Mouse (Mus musculus) erythroblast, embryonic 14.5 days (primary cell): ENCODE data around the gene Paqr8. TPM values are rescaled to one million over a fixed set of nuclear protein-coding genes. Genes with fewer than 3 reads are reported as not detected.

Experiments
- H3K27me3 ChIP-seq: 2 replicates; pipeline ENCODE4 v1.6.1; 2012; ENCODE audit warnings: inconsistent platforms; ENCODE audit not compliant: control insufficient read depth
- H3K36me3 ChIP-seq: 2 replicates; pipeline ENCODE4 v1.6.1; 2012; ENCODE audit warnings: mild to moderate bottlenecking, inconsistent platforms; ENCODE audit not compliant: control insufficient read depth
- H3K4me1 ChIP-seq: 2 replicates; pipeline ENCODE4 v1.6.1; 2012; ENCODE audit warnings: inconsistent platforms; ENCODE audit not compliant: control insufficient read depth
- H3K4me3 ChIP-seq: replicated peaks from 2 replicates; pipeline ENCODE3; 2012; ENCODE audit warnings: moderate library complexity, mild to moderate bottlenecking, inconsistent platforms
- H3K9me3 ChIP-seq: 2 replicates; pipeline ENCODE4 v1.6.1; 2012; ENCODE audit warnings: low read length, inconsistent platforms, mixed read lengths; ENCODE audit not compliant: control insufficient read depth
- GATA1 ChIP-seq: IDR thresholded peaks from 2 replicates; pipeline ENCODE4 v1.6.1; 2012; ENCODE audit warnings: low read length, inconsistent platforms, mixed read lengths
- TAL1 ChIP-seq: IDR thresholded peaks from 3 replicates; pipeline ENCODE4 v1.6.1; 2012; ENCODE audit warnings: low read length, inconsistent platforms, mixed read lengths
- polyA plus RNA-seq: library from polyadenylated mRNA; stranded (reverse); fragments of >175 nt; gene quantifications from 2 replicates; pipeline ENCODE4 v1.2.3, GENCODE M21; 2012

Paqr8 gene
- polyA plus RNA-seq, 1 experiment: 0.01 TPM

- H3K36me3 ChIP-seq: no peaks in the 10 kb centered on the region
- H3K9me3 ChIP-seq: no peaks in the 10 kb centered on the region
- TF ChIP-seq TAL1 (no peak), GATA1 (no peak)
- no peak overlapping the region for H3K4me3 ChIP-seq
- H3K27me3 ChIP-seq: no peaks in the 10 kb centered on the region
- H3K4me1 ChIP-seq: no peaks in the 10 kb centered on the region
These were observed 90.1 kb downstream of the Paqr8 start for GRCm38 (mm10) chr1:20980553-20980952.

GRCm38 (mm10) chr1:20981764-20982163, 91.4 kb downstream of the Paqr8 start:
- Histone ChIP-seq H3K36me3 (no peaks in the 10 kb centered on the region), H3K9me3 (no peaks in the 10 kb centered on the region), H3K4me1 (no peaks in the 10 kb centered on the region), H3K27me3 (no peaks in the 10 kb centered on the region), H3K4me3 (no peak overlapping the region)
- TF ChIP-seq GATA1 (no peak), TAL1 (no peak)

GRCm38 (mm10) chr1:20984103-20984502, 93.7 kb downstream of the Paqr8 start:
- H3K27me3 ChIP-seq: no peaks in the 10 kb centered on the region
- no peak overlapping the region for H3K4me3 ChIP-seq
- H3K4me1 ChIP-seq: no peaks in the 10 kb centered on the region
- TF ChIP-seq TAL1 (no peak), GATA1 (no peak)
- no peaks in the 10 kb centered on the region for H3K9me3 ChIP-seq
- no peaks in the 10 kb centered on the region for H3K36me3 ChIP-seq

GRCm38 (mm10) chr1:20984582-20984981, 94.2 kb downstream of the Paqr8 start:
- no peaks in the 10 kb centered on the region for H3K9me3 ChIP-seq
- H3K27me3 ChIP-seq: no peaks in the 10 kb centered on the region
- H3K36me3 ChIP-seq: no peaks in the 10 kb centered on the region
- H3K4me3 ChIP-seq: no peak overlapping the region
- no peaks in the 10 kb centered on the region for H3K4me1 ChIP-seq
- no peak for TF ChIP-seq TAL1
- no peak for TF ChIP-seq GATA1

- Histone ChIP-seq H3K4me3 (no peak overlapping the region), H3K9me3 (no peaks in the 10 kb centered on the region), H3K27me3 (no peaks in the 10 kb centered on the region), H3K36me3 (no peaks in the 10 kb centered on the region), H3K4me1 (no peaks in the 10 kb centered on the region)
- TF ChIP-seq TAL1: no peak
- no peak for TF ChIP-seq GATA1
These were observed 96.1 kb downstream of the Paqr8 start for GRCm38 (mm10) chr1:20986378-20987056.

Other genes starting within 250 kb of the Paqr8 start
- not detected in 2 replicates for gene Il17a, start 159.7 kb upstream of the Paqr8 start, polyA plus RNA-seq
- gene Il17f, start 100.0 kb upstream of the Paqr8 start, polyA plus RNA-seq: not detected in 2 replicates
- gene Mcm3, start 70.3 kb upstream of the Paqr8 start, polyA plus RNA-seq: 12.8 and 15.9 TPM in 2 replicates
- gene Efhc1, start 61.0 kb downstream of the Paqr8 start, polyA plus RNA-seq: not detected in 2 replicates
- 0.01 TPM in 1 of 2 replicates, not detected in the other for gene Tram2, start 188.6 kb downstream of the Paqr8 start, polyA plus RNA-seq